Mouse (Mus musculus) heart, embryonic 12.5 days (tissue): Measurements from ENCODE around the gene Gm10320. TPM values are rescaled to one million over a fixed set of nuclear protein-coding genes. Genes with fewer than 3 reads are reported as not detected.

Experiments
- ATAC-seq: fragments of 200-750 bp; cut with Nextera tagmentation; 2 replicates; pipeline ENCODE4 v1.8.0; 2017; ENCODE audit warnings: moderate TSS enrichment, moderate library complexity; ENCODE audit not compliant: insufficient number of reproducible peaks, low FRiP score
- H3K27ac ChIP-seq: fragments of 300-500 bp; sonication (generic); 2 replicates; pipeline ENCODE4 v1.5.1; 2016; ENCODE audit warnings: mild to moderate bottlenecking, moderate library complexity; ENCODE audit not compliant: poor library complexity, severe bottlenecking
- H3K27me3 ChIP-seq: fragments of 300-500 bp; sonication (generic); replicated peaks from 2 replicates; pipeline ENCODE4 v1.6.1; 2016; ENCODE audit warnings: mild to moderate bottlenecking, moderate library complexity
- H3K36me3 ChIP-seq: fragments of 300-500 bp; sonication (generic); 2 replicates; pipeline ENCODE4 v1.6.1; 2016; ENCODE audit warnings: mild to moderate bottlenecking, moderate library complexity
- H3K4me1 ChIP-seq: fragments of 300-500 bp; sonication (generic); replicated peaks from 2 replicates; pipeline ENCODE4 v1.6.1; 2016; ENCODE audit warnings: mild to moderate bottlenecking
- H3K4me2 ChIP-seq: fragments of 300-500 bp; sonication (generic); 2 replicates; pipeline ENCODE4 v1.6.1; 2016; ENCODE audit warnings: mild to moderate bottlenecking, moderate library complexity
- H3K4me3 ChIP-seq: fragments of 300-500 bp; sonication (generic); 2 replicates; pipeline ENCODE4 v1.5.1; 2016; ENCODE audit warnings: mild to moderate bottlenecking
- H3K9ac ChIP-seq: fragments of 300-500 bp; sonication (generic); 2 replicates; pipeline ENCODE4 v1.6.1; 2016; ENCODE audit warnings: mild to moderate bottlenecking, moderate library complexity
- H3K9me3 ChIP-seq: fragments of 300-500 bp; sonication (generic); replicated peaks from 2 replicates; pipeline ENCODE4 v1.6.1; 2016; ENCODE audit warnings: mild to moderate bottlenecking, moderate library complexity
- WGBS: fragments of 180-500 bp; shearing (Covaris S2); methylation state at CpG from one replicate; pipeline ENCODE4 v1.1.7; 2016; 5-methylcytosine and 5-hydroxymethylcytosine counted together
- polyA plus RNA-seq: library from polyadenylated mRNA; unstranded; fragments of >200 nt; fragmentation: Nextera tagmentation; extraction: Ambion mirVana; gene quantifications from 2 replicates; pipeline ENCODE4 v1.2.1, GENCODE M21; 2016

The Gm10320 gene
- polyA plus RNA-seq, 1 experiment from 2014 or later = 0.82 TPM

DNA sequence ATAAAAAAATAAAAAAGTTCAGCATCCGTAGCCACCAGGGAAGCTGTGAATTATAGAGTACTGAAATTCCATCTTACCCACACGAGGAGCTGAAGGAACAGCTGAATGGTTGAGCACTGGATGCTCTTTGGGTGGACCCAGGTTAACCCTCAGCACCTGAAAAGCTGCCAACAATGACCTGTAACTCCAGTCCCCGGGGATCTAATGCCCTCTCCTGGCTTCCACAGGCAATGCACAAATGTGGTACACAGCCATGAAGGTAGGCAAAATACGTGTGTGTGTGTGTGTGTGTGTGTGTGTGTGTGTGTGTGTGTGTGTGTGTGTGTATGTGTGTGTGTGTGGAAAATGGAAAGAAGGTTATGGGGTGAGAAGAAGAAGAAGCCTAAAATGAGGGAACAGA lies 30.3 kb downstream of the Gm10320 start:
- Histone ChIP-seq H3K27ac (no peak overlapping the region), H3K4me3 (no peak overlapping the region), H3K9ac (no peak overlapping the region), H3K36me3 (no peaks in the 10 kb centered on the region), H3K4me2 (no peak overlapping the region), H3K27me3 (no peaks in the 10 kb centered on the region), H3K9me3 (peaks cover 5% of the 10 kb centered on the region; the same call in 1 of the 2 replicates), H3K4me1 (no peaks in the 10 kb centered on the region)
- ATAC-seq = no peak
- 67% methylated on average over 4 of the region's 4 CpGs for whole genome bisulfite sequencing

DNA sequence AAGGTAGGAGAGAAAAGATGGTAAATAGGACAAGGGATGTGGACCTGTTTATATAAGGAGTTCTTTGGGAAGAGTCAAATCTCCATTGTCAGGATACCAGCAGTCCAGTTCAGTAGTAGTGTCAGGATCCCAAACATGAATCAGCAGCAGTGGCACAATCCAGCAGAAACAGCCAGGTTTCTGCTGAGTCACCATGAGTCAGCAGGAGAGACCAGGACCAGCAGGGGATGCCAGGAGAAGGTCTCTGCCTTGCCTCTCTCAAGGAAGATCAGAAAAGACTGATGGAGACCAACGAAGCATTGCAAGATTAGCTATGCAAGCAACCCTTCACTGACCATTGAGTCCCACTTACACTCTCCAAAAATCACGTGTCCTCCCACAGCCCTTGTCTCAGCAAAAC lies 35.4 kb downstream of the Gm10320 start:
- 58% methylated on average over 2 of the region's 2 CpGs for WGBS

DNA sequence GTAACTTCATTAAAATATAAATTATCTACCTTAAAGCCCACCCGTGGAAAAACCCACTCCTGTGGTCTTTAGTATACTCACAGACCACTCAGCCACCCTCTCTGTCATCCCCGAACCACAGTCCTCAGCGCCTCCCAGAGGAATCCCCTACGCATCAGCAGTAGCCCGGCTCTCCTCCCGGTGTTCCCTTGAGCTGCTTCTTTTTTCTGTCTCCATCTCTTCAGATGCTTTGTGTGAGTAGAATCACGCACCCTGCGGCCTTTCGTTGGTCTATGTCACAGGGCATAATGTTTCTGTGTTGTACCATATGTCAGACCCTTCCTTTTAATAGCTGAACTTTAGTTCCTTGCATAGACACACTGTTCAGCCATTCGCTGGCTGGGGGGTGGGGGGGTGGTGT lies 36.2 kb downstream of the Gm10320 start:
- H3K4me2 ChIP-seq = no peak overlapping the region
- ATAC-seq = no peak
- WGBS = 80% methylated on average over 10 of the region's 10 CpGs
- H3K4me1 ChIP-seq = no peaks in the 10 kb centered on the region
- H3K4me3 ChIP-seq = no peak overlapping the region
- H3K27ac ChIP-seq = no peak overlapping the region
- H3K36me3 ChIP-seq = no peaks in the 10 kb centered on the region
- H3K27me3 ChIP-seq = no peaks in the 10 kb centered on the region
- H3K9me3 ChIP-seq = peaks cover 14% of the 10 kb centered on the region
- H3K9ac ChIP-seq = no peak overlapping the region

More for the DNA sequence above, 35.4 kb downstream of the Gm10320 start:
- no peak overlapping the region for H3K27ac ChIP-seq
- H3K4me3 ChIP-seq = no peak overlapping the region
- H3K27me3 ChIP-seq = no peaks in the 10 kb centered on the region
- no peak overlapping the region for H3K9ac ChIP-seq
- H3K9me3 ChIP-seq = peaks cover 12% of the 10 kb centered on the region
- H3K36me3 ChIP-seq = no peaks in the 10 kb centered on the region
- H3K4me2 ChIP-seq = no peak overlapping the region
- no peaks in the 10 kb centered on the region for H3K4me1 ChIP-seq
- no peak for ATAC-seq

DNA sequence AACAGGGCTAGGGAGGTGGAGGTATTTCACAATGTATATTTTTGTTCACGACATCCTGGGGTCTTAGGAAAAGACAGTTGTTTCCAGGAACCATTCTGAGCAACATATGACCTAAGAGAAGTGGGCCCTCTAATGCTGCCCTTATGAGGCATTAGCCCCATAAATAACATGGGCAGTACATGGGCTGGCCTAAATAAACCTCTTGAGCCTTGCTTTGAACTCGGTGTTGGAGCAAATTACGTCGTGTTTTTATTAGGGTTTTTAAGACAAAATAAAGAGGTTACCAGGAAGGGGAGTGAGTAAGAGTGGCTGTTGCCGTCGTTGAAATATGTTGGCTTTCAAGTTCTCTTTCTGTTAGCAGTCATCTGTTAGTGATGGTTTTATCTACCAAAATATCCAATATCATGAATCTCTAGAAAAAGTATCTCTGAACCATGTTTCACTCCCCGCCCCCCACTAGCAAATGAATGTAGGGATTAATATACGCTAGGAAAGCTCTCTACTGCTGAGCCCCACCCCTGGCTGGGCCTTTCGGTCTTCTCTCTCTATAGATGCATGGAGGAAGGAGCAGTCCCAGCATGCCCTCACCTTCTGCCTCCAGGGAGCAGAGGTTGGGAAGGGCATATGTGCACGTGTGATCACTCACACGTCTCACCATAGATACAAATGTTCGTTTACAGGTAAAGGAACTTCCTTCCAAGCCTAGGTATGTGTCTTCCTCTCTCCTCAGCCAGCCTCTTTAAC lies 37.4 kb downstream of the Gm10320 start:
- H3K27me3 ChIP-seq = no peaks in the 10 kb centered on the region
- peaks cover 14% of the 10 kb centered on the region for H3K9me3 ChIP-seq
- H3K4me2 ChIP-seq = no peak overlapping the region
- no peaks in the 10 kb centered on the region for H3K4me1 ChIP-seq
- no peak overlapping the region for H3K4me3 ChIP-seq
- H3K27ac ChIP-seq = no peak overlapping the region
- no peaks in the 10 kb centered on the region for H3K36me3 ChIP-seq
- no peak overlapping the region for H3K9ac ChIP-seq
- 83% methylated on average over 12 of the region's 12 CpGs for WGBS
- ATAC-seq = no peak

DNA sequence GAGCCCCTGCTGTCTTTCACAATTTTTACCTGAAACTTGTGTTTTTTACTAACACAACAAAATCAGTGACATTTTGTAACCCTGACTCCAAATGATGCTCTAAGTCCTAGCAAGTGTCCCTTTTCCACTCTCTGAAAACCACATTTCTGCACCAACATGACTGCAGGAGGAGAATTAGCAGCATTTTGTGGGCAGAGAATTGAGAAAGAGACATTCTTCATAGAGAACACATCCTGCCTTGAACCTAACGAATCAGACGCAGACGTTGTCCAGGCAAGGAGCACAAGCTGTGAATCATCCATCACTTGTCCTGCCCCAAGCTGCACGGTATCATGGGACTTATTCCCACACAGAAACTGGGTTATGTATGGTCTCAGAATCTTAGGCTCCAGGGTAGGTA lies 38.7 kb downstream of the Gm10320 start:
- Histone ChIP-seq H3K36me3 (no peaks in the 10 kb centered on the region), H3K27me3 (no peaks in the 10 kb centered on the region), H3K9me3 (peaks cover 10% of the 10 kb centered on the region), H3K27ac (no peak overlapping the region), H3K4me3 (no peak overlapping the region), H3K9ac (no peak overlapping the region), H3K4me1 (no peaks in the 10 kb centered on the region), H3K4me2 (no peak overlapping the region)
- WGBS = 71% methylated on average over 4 of the region's 4 CpGs
- no peak for ATAC-seq

DNA sequence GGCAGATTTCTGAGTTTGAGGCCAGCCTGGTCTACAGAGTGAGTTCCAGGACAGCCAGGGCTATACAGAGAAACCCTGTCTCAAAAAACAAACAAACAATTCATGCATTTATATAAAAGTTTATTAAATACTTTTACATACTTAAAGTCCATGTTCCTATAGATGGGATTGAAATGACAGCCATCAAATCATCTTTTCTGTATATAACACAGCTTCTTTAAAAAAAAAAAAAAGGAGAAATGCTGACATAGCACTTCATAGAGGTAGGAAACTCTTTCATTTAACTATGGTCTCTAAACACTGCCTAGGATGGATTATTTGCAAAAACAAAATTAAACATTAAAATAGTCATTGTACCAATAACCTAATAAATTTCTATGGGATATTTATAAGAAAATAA lies 43.1 kb downstream of the Gm10320 start:
- H3K27me3 ChIP-seq = peaks cover 15% of the 10 kb centered on the region
- no peak overlapping the region for H3K4me3 ChIP-seq
- peaks cover 10% of the 10 kb centered on the region for H3K9me3 ChIP-seq
- no peak overlapping the region for H3K27ac ChIP-seq
- ATAC-seq = no peak
- H3K4me1 ChIP-seq = no peaks in the 10 kb centered on the region
- H3K36me3 ChIP-seq = no peaks in the 10 kb centered on the region
- H3K9ac ChIP-seq = no peak overlapping the region
- H3K4me2 ChIP-seq = no peak overlapping the region

DNA sequence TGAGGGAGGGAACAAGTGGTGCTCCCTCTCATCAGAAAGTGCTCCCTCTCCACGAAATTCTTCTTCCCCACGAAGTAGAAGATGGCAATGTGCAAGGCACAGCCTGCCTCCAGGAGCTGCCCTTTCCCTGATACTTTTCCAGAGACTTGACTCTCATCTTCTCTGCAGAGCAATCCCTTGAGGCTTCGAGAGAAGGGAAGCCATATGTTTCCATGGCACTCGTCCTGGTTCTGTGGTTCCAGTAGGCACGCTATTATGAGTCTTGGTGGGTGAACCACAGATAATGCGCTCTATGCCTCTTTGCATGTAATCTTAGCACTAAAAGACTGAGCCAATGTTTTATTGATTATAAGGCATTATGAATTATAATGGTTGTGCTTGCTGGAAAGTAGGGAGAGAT lies 44.1 kb downstream of the Gm10320 start:
- Histone ChIP-seq H3K4me2 (no peak overlapping the region), H3K9me3 (peaks cover 10% of the 10 kb centered on the region), H3K9ac (no peak overlapping the region), H3K4me1 (no peaks in the 10 kb centered on the region), H3K4me3 (no peak overlapping the region), H3K27me3 (peaks cover 15% of the 10 kb centered on the region), H3K27ac (no peak overlapping the region), H3K36me3 (no peaks in the 10 kb centered on the region)
- ATAC-seq = no peak
- WGBS = 75% methylated on average over 6 of the region's 6 CpGs

DNA sequence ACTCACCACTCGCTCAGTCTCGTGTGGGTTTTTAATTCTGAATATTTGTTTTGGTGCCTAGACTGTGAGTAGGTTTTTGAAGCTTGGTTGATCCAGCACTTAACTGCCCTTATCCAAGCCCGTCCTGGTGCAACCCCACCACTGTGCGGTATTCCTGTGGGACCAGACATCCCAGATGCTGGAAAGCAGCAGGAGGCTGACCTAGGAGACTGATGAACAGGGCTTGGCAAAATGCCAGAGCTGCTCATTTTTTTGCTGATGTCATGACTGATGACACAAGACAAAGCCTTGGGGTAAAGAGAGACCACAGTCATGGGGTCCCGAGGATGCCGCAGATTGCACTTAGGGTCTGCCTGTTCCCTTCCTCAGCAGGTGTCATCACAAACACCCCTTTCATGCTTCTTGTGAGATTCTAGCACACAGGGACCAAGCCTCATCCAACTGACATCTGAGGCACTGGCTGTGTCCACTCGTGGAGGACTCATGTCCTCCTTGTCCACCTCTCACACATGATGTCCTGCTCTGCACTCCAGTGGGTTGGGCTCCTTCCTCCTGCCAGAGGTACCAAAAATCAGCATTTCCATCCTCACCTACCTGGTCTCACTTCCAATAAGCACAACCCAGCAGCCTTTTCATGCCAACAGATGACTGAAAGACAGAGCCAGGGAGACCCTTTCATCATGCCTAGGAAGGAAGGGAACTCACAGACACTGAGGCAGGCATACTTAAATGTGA lies 46.2 kb downstream of the Gm10320 start:
- peaks cover 15% of the 10 kb centered on the region for H3K27me3 ChIP-seq
- no peaks in the 10 kb centered on the region for H3K4me1 ChIP-seq
- H3K9ac ChIP-seq = no peak overlapping the region
- H3K4me3 ChIP-seq = no peak overlapping the region
- H3K27ac ChIP-seq = no peak overlapping the region
- ATAC-seq = no peak
- 0 out of 2 replicates have a peak, but pooled peaks cover 3% of the 10 kb centered on the region for H3K9me3 ChIP-seq
- H3K36me3 ChIP-seq = no peaks in the 10 kb centered on the region
- WGBS = 81% methylated on average over 7 of the region's 7 CpGs
- no peak overlapping the region for H3K4me2 ChIP-seq

DNA sequence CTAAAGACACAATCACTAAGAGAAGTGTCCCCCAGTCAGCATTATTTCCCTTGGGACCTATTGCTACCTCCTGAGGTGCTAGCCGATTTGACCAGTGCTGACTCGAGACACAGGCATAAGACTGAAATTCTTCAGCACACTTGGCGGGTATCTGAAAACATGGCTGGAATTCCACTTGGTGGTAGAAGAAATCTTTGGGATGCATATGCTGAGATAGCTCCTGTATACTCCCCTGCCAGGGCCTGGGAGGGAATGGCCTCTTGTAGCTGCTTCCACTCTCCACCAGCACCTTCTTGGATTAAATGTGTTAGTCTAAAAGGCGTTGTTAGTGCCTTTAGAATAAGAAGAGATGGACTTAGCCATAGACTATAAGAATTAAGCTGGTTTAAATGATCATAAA lies 50.8 kb downstream of the Gm10320 start:
- H3K4me2 ChIP-seq = peak overlapping the region; percentile 24; the same call in 1 of the 2 replicates

DNA sequence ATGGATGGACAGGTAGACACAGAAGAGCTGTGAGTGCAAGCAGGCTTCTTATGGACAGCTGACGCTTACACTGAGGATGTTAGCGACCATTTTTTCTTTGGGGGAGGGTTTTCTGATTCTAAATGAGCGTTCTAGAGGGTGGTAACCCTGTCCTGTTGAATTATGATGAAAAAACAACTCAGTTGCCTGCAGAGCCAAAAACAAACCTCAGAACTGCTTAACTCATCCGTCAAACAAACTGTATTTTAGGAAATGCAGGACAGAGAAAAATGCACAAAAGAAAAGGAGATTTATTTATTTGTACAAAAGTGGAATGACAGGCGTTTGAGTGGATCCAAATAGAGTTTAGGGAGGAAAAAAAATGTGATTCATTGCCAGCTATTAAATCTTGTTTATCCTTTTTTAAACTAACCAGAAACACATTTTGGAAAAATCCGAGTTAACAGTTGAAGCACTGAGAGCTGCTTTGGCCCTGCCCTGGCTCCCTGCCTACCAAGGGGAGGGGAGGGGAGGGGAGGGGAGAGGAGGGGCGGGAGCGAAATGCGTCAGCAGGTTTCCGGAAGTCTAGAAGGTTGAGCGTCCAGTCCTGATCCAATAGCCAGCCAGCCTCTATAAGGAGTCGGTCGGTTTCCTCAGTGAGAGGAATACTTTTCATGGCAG lies 51.4 kb downstream of the Gm10320 start:
- Histone ChIP-seq H3K4me1 (no peaks in the 10 kb centered on the region), H3K9ac (no peak overlapping the region), H3K27me3 (peaks cover 5% of the 10 kb centered on the region; the same call in 1 of the 2 replicates), H3K4me2 (peak overlapping the region; percentile 24; the same call in 1 of the 2 replicates), H3K27ac (no peak overlapping the region), H3K4me3 (no peak overlapping the region), H3K36me3 (no peaks in the 10 kb centered on the region), H3K9me3 (0 out of 2 replicates have a peak, but pooled peaks cover 3% of the 10 kb centered on the region)
- ATAC-seq = no peak
- WGBS = 39% methylated on average over 13 of the region's 13 CpGs

More for the DNA sequence above, 50.8 kb downstream of the Gm10320 start:
- Histone ChIP-seq H3K27me3 (peaks cover 5% of the 10 kb centered on the region; the same call in 1 of the 2 replicates), H3K27ac (no peak overlapping the region), H3K36me3 (no peaks in the 10 kb centered on the region), H3K4me3 (no peak overlapping the region), H3K9me3 (0 out of 2 replicates have a peak, but pooled peaks cover 3% of the 10 kb centered on the region), H3K9ac (no peak overlapping the region), H3K4me1 (no peaks in the 10 kb centered on the region)
- WGBS = 56% methylated on average over 4 of the region's 4 CpGs
- no peak for ATAC-seq
